Mouse (Mus musculus): ENCODE measurements around the gene Ccdc6. TPM values are rescaled to one million over a fixed set of nuclear protein-coding genes. Genes with fewer than 3 reads are reported as not detected.
A peak's percentile ranks its signal among the peaks of the same experiment; 100 is the strongest.

Ccdc6 gene
- polyA plus RNA-seq, 1 experiment from 2014 or later, result 10.7 TPM

GRCm38 (mm10) chr10:70063881-70064555 lies 32.9 kb upstream of the Ccdc6 start:
- Histone ChIP-seq H3K9me3 (ENCODE audit: low read length) (no peaks in the 10 kb centered on the region), H3K9ac (replicated peaks; ENCODE audit: low read depth) (no peak overlapping the region), H3K4me3 (ENCODE audit: low read depth, low read length) (no peak overlapping the region), H3K36me3 (ENCODE audit: insufficient read depth, low read length) (no peaks in the 10 kb centered on the region), H3K27me3 (replicated peaks; ENCODE audit: insufficient read depth, low read length) (no peaks in the 10 kb centered on the region), H3K4me1 (ENCODE audit: insufficient read depth, low read depth, low read length) (no peaks in the 10 kb centered on the region), H3K27ac (ENCODE audit: low read length) (no peak overlapping the region), H3K4me2 (replicated peaks; ENCODE audit: low read depth, low read length) (no peak overlapping the region)
- no peak for ATAC-seq
- no peak for DNase-seq (ENCODE audit: low spot score)
- TF ChIP-seq EP300 (IDR thresholded peaks at IDR 0.05) (no peak), CTCF (IDR thresholded peaks at IDR 0.05) (no peak)
- 84% methylated on average over 6 of the region's 6 CpGs for WGBS

- Histone ChIP-seq H3K9ac (replicated peaks; ENCODE audit: low read depth) (no peak overlapping the region), H3K4me3 (ENCODE audit: low read depth, low read length) (no peak overlapping the region), H3K27me3 (replicated peaks; ENCODE audit: insufficient read depth, low read length) (no peaks in the 10 kb centered on the region), H3K4me1 (ENCODE audit: insufficient read depth, low read depth, low read length) (no peaks in the 10 kb centered on the region), H3K36me3 (ENCODE audit: insufficient read depth, low read length) (no peaks in the 10 kb centered on the region), H3K9me3 (ENCODE audit: low read length) (no peaks in the 10 kb centered on the region), H3K27ac (ENCODE audit: low read length) (no peak overlapping the region), H3K4me2 (replicated peaks; ENCODE audit: low read depth, low read length) (no peak overlapping the region)
- no peak for ATAC-seq
- 78% methylated on average over 3 of the region's 3 CpGs for WGBS
- TF ChIP-seq EP300 (IDR thresholded peaks at IDR 0.05) (no peak), CTCF (IDR thresholded peaks at IDR 0.05) (no peak)
- DNase-seq (ENCODE audit: low spot score), result no peak
Observed at GRCm38 (mm10) chr10:70065191-70065590, 31.7 kb upstream of the Ccdc6 start.

DNA sequence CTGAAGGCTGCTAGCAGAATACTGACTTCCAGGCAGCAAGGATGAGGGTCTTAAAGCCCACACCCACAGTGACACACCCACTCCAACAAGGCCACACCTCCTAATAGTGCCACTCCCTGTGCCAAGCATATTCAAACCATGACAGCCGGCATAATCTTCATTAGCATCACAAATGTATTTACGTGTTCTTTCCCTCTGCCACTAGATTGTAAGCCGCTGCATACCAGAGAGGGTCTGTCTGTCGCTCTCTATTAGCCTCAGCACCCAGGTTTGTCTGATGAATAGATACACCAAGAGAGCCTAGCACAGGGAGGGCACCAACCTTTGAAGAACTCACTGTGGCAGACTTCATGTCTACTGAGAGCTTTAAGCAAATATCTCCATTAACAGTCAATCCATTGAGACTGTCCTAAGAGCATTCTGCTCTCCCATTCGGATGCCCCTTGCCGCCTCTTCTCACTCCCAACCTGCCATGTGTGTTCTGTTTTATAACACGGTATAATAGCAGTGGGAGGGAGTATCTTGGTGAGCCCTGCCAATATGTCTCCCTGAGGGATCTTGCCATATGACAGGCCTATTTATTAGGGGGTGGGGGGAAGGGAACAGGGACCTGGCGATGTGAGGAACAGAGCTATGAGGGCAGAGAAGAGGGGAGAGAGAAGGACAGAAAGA lies 30.3 kb upstream of the Ccdc6 start:
- H3K27ac ChIP-seq (ENCODE audit: low read length), result no peak overlapping the region
- no peak for ATAC-seq
- no peak overlapping the region for H3K4me3 ChIP-seq (ENCODE audit: low read depth, low read length)
- WGBS, result 61% methylated on average over 8 of the region's 8 CpGs
- no peaks in the 10 kb centered on the region for H3K27me3 ChIP-seq (replicated peaks; ENCODE audit: insufficient read depth, low read length)
- H3K36me3 ChIP-seq (ENCODE audit: insufficient read depth, low read length), result no peaks in the 10 kb centered on the region
- H3K4me1 ChIP-seq (ENCODE audit: insufficient read depth, low read depth, low read length), result no peaks in the 10 kb centered on the region
- H3K9ac ChIP-seq (replicated peaks; ENCODE audit: low read depth), result no peak overlapping the region
- TF ChIP-seq CTCF (IDR thresholded peaks at IDR 0.05), result no peak
- DNase-seq (ENCODE audit: low spot score), result no peak
- H3K9me3 ChIP-seq (ENCODE audit: low read length), result no peaks in the 10 kb centered on the region
- no peak overlapping the region for H3K4me2 ChIP-seq (replicated peaks; ENCODE audit: low read depth, low read length)

- Histone ChIP-seq H3K4me1 (ENCODE audit: insufficient read depth, low read depth, low read length) (no peaks in the 10 kb centered on the region), H3K9me3 (ENCODE audit: low read length) (no peaks in the 10 kb centered on the region), H3K9ac (replicated peaks; ENCODE audit: low read depth) (no peak overlapping the region), H3K4me3 (ENCODE audit: low read depth, low read length) (no peak overlapping the region), H3K36me3 (ENCODE audit: insufficient read depth, low read length) (no peaks in the 10 kb centered on the region), H3K27ac (ENCODE audit: low read length) (no peak overlapping the region), H3K27me3 (replicated peaks; ENCODE audit: insufficient read depth, low read length) (no peaks in the 10 kb centered on the region), H3K4me2 (replicated peaks; ENCODE audit: low read depth, low read length) (no peak overlapping the region)
- DNase-seq (ENCODE audit: low spot score), result peak; percentile 31
- ATAC-seq, result peak; percentile 60
- 42% methylated on average over 6 of the region's 6 CpGs for whole genome bisulfite sequencing
- TF ChIP-seq EP300 (IDR thresholded peaks at IDR 0.05) (no peak), CTCF (IDR thresholded peaks at IDR 0.05) (no peak)
Observed at GRCm38 (mm10) chr10:70067169-70068115, 29.5 kb upstream of the Ccdc6 start.

DNA sequence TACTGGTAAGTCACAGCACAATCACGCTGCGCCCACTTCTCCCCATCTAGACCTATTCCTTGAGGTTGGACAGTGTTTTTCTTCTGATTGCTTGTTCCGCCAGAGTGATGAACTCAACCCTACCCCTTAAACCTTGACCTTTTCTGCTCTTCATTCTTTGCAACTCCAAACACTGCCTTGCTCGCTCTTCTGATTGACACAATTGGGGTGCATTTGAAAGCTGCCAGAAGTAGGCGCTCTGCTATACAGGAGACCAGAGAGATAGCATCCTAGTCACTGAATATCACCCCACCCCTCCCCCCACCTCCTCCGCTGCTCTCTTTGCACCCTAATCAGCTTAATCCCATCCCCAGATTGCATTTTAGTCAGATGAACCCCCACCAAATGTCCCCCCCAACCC lies 27.6 kb upstream of the Ccdc6 start:
- ATAC-seq (no peak), DNase-seq (ENCODE audit: low spot score) (no peak)
- H3K27ac ChIP-seq (ENCODE audit: low read length), result no peak overlapping the region
- no peak overlapping the region for H3K4me3 ChIP-seq (ENCODE audit: low read depth, low read length)
- H3K4me1 ChIP-seq (ENCODE audit: insufficient read depth, low read depth, low read length), result no peaks in the 10 kb centered on the region
- TF ChIP-seq EP300 (IDR thresholded peaks at IDR 0.05), result no peak
- TF ChIP-seq CTCF (IDR thresholded peaks at IDR 0.05), result no peak
- no peak overlapping the region for H3K4me2 ChIP-seq (replicated peaks; ENCODE audit: low read depth, low read length)
- H3K9ac ChIP-seq (replicated peaks; ENCODE audit: low read depth), result no peak overlapping the region
- WGBS, result 51% methylated on average over 6 of the region's 6 CpGs
- H3K36me3 ChIP-seq (ENCODE audit: insufficient read depth, low read length), result no peaks in the 10 kb centered on the region
- no peaks in the 10 kb centered on the region for H3K27me3 ChIP-seq (replicated peaks; ENCODE audit: insufficient read depth, low read length)
- no peaks in the 10 kb centered on the region for H3K9me3 ChIP-seq (ENCODE audit: low read length)

DNA sequence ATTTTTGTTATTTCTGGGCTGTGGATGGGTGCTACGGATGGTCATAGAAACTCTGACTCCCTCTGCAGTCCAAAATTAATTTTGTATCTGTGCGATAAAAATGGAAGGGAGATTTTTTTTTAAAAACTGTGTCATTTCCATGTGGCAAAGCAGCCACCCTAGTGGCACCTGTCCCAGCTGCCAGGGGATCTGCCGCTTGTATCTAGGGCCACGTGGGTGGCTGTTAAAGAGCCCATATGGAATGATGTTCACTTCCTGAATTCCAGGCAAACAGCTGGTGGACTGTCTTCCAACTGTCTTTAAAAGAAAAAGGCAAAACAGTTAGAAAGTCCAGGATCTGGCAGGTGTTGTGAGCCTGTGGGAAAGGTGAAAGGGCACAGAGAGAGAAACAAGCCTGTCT lies 25.6 kb upstream of the Ccdc6 start:
- no peak overlapping the region for H3K27ac ChIP-seq (ENCODE audit: low read length)
- H3K4me2 ChIP-seq (replicated peaks; ENCODE audit: low read depth, low read length), result no peak overlapping the region
- H3K4me3 ChIP-seq (ENCODE audit: low read depth, low read length), result no peak overlapping the region
- no peak for ATAC-seq
- no peak for DNase-seq (ENCODE audit: low spot score)
- H3K27me3 ChIP-seq (replicated peaks; ENCODE audit: insufficient read depth, low read length), result no peaks in the 10 kb centered on the region
- no peaks in the 10 kb centered on the region for H3K4me1 ChIP-seq (ENCODE audit: insufficient read depth, low read depth, low read length)
- WGBS, result 84% methylated on average over 4 of the region's 4 CpGs
- no peaks in the 10 kb centered on the region for H3K36me3 ChIP-seq (ENCODE audit: insufficient read depth, low read length)
- H3K9ac ChIP-seq (replicated peaks; ENCODE audit: low read depth), result no peak overlapping the region
- TF ChIP-seq EP300 (IDR thresholded peaks at IDR 0.05), result no peak
- no peak for TF ChIP-seq CTCF (IDR thresholded peaks at IDR 0.05)
- no peaks in the 10 kb centered on the region for H3K9me3 ChIP-seq (ENCODE audit: low read length)

Measured in lung, postnatal 0 days (tissue).